Mouse (Mus musculus): ENCODE results near the gene Ccdc17.

DNA sequence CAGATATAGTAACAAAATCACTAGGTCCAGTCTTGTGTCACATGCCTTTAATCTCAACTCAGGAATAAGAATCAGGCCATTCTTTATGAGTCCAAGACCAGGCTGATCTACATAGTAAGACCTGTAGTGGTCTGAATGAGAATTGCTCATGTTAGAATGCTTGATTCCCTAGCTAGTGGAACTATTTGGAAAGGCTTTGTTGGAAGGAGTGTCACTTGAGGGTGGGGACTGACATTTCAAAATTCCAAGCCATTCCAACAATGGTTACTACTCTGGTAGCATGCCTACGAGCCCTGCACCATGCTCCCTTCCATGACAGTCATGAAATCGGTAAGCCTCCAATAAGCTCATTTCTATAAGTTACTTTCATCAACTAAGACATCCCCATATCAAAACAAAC is 16.2 kb downstream of the Ccdc17 start:
- TF ChIP-seq E2F4 (IDR thresholded peaks at IDR 0.05; ENCODE audit: insufficient replicate concordance, low read depth, low read length) (no peak), KAT2A (IDR thresholded peaks at IDR 0.05; ENCODE audit: insufficient replicate concordance, low read length) (no peak), POLR2A (IDR thresholded peaks at IDR 0.05; ENCODE audit: low read depth, low read length) (no peak), USF1 (IDR thresholded peaks at IDR 0.05; ENCODE audit: low read depth, low read length) (no peak), ZNF384 (IDR thresholded peaks at IDR 0.05; ENCODE audit: low read depth, low read length) (no peak), RCOR1 (conservative IDR thresholded peaks at IDR 0.05; ENCODE audit: low read depth, low read length) (no peak), CTCF (conservative IDR thresholded peaks at IDR 0.05 in 1 of 2, IDR thresholded peaks at IDR 0.05 in 1 of 2; ENCODE audit: low read depth in 2 of 2, low read length in 2 of 2) (no peak)
